Mouse (Mus musculus) neural tube, embryonic 15.5 days (tissue): ENCODE data around the gene B4gat1. TPM values are rescaled to one million over a fixed set of nuclear protein-coding genes. Genes with fewer than 3 reads are reported as not detected.

Experiments
- ATAC-seq: fragments of 200-750 bp; cut with Nextera tagmentation; 2 replicates; pipeline ENCODE4 v1.8.0; 2017; ENCODE audit warnings: mild to moderate bottlenecking, moderate TSS enrichment, moderate library complexity; ENCODE audit not compliant: low FRiP score
- H3K27ac ChIP-seq: fragments of 300-500 bp; sonication (generic); replicated peaks from 2 replicates; pipeline ENCODE4 v1.5.1; 2015; ENCODE audit warnings: mild to moderate bottlenecking, inconsistent platforms
- H3K27me3 ChIP-seq: fragments of 300-500 bp; sonication (generic); replicated peaks from 2 replicates; pipeline ENCODE4 v1.6.1; 2015; ENCODE audit warnings: inconsistent platforms
- H3K36me3 ChIP-seq: fragments of 300-500 bp; sonication (generic); 2 replicates; pipeline ENCODE4 v1.6.1; 2015; ENCODE audit warnings: inconsistent platforms
- H3K4me1 ChIP-seq: fragments of 300-500 bp; sonication (generic); 2 replicates; pipeline ENCODE4 v1.6.1; 2015; ENCODE audit warnings: inconsistent platforms
- H3K4me2 ChIP-seq: fragments of 300-500 bp; sonication (generic); 2 replicates; pipeline ENCODE4 v1.6.1; 2015; ENCODE audit warnings: inconsistent platforms, mild to moderate bottlenecking, moderate library complexity
- H3K4me3 ChIP-seq: fragments of 300-500 bp; sonication (generic); replicated peaks from 2 replicates; pipeline ENCODE4 v1.5.1; 2015; ENCODE audit warnings: mild to moderate bottlenecking, inconsistent platforms
- H3K9ac ChIP-seq: fragments of 300-500 bp; sonication (generic); replicated peaks from 2 replicates; pipeline ENCODE4 v1.6.1; 2015; ENCODE audit warnings: mild to moderate bottlenecking, inconsistent platforms
- H3K9me3 ChIP-seq: fragments of 300-500 bp; sonication (generic); replicated peaks from 2 replicates; pipeline ENCODE4 v1.6.1; 2016; ENCODE audit warnings: inconsistent platforms
- WGBS: fragments of 180-500 bp; shearing (Covaris S2); methylation state at CpG from one replicate; pipeline ENCODE4 v1.1.7; 2015; ENCODE audit warnings: mixed read lengths; 5-methylcytosine and 5-hydroxymethylcytosine counted together
- polyA plus RNA-seq: library from polyadenylated mRNA; unstranded; fragments of >200 nt; fragmentation: Nextera tagmentation; extraction: Ambion mirVana; gene quantifications from 2 replicates; pipeline ENCODE4 v1.2.1, GENCODE M21; 2015

Gene B4gat1
- polyA plus RNA-seq, 1 experiment from 2014 or later, result 113 TPM

DNA sequence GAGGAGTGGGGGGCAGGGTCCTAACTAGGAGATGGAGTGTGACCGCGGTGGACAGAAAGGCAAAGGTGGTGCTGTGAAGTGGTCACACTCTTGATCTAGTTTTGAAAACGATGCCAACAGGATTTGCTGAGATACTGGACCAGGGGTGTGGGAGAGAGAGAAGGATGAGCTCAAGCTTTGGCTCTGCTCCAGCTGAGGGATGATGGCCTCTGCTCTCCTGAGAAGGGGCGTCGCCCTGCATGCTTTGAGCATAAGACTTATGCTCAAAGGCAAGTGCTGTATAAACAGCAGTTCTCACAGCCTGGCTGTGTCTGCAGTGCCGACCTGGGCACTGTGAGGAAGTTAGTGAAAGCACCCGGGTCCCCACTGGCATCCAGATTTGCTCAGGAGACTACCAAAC, 26.5 kb downstream of the B4gat1 start:
- peaks cover 35% of the 10 kb centered on the region for H3K27me3 ChIP-seq
- WGBS, result 68% methylated on average over 7 of the region's 7 CpGs

DNA sequence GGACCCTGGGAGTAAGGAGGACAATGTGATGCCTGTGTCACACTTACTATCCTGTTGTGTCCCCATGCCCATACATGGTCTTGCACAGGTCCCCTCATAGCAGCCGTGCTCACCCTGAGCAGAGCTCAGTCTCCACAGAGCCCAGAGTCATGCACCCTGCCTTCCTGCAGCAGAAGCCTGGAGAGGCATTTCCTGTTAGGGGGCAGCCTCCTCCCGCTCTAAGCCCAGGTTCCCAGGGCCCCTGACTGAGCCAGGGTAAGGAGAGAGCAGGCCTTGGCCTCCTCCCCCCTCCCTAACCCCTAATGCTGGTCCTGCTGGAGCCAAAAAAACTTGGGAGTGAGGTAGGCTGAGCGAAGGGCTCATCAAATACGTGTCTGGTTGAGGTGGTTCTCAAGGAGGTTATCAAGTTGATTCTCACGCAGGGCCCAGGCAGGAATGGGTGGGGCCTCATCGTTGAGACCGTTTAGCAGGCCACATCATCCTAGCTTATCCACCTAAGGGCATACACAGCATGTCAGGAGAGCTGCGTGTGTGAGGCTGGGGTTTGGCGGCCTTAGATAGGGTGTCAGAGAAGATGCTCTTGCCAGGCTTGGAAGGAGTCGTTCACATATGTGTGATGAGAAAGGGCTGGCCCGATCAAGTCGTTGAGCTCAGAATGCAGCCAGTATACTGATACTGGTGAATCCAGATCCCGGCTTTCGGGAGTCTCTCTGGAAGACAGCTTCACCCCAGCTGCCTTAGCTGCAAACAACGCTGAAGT, 28.6 kb downstream of the B4gat1 start:
- H3K36me3 ChIP-seq, result no peaks in the 10 kb centered on the region
- peak overlapping the region; percentile 83 for H3K4me2 ChIP-seq
- H3K9ac ChIP-seq, result peak overlapping the region; percentile 53; the same call in 1 of the 2 replicates
- H3K4me3 ChIP-seq, result peak overlapping the region; percentile 41
- no peak for ATAC-seq
- 15% methylated on average over 15 of the region's 15 CpGs for WGBS
- H3K27me3 ChIP-seq, result peaks cover 41% of the 10 kb centered on the region
- H3K27ac ChIP-seq, result peak overlapping the region; percentile 29; the same call in 1 of the 2 replicates
- peaks cover 35% of the 10 kb centered on the region for H3K4me1 ChIP-seq
- H3K9me3 ChIP-seq, result no peaks in the 10 kb centered on the region

More for the DNA sequence above, 26.5 kb downstream of the B4gat1 start:
- Histone ChIP-seq H3K9ac (no peak overlapping the region), H3K4me1 (peaks cover 25% of the 10 kb centered on the region), H3K4me2 (no peak overlapping the region), H3K27ac (no peak overlapping the region), H3K36me3 (no peaks in the 10 kb centered on the region), H3K4me3 (no peak overlapping the region), H3K9me3 (no peaks in the 10 kb centered on the region)
- no peak for ATAC-seq

DNA sequence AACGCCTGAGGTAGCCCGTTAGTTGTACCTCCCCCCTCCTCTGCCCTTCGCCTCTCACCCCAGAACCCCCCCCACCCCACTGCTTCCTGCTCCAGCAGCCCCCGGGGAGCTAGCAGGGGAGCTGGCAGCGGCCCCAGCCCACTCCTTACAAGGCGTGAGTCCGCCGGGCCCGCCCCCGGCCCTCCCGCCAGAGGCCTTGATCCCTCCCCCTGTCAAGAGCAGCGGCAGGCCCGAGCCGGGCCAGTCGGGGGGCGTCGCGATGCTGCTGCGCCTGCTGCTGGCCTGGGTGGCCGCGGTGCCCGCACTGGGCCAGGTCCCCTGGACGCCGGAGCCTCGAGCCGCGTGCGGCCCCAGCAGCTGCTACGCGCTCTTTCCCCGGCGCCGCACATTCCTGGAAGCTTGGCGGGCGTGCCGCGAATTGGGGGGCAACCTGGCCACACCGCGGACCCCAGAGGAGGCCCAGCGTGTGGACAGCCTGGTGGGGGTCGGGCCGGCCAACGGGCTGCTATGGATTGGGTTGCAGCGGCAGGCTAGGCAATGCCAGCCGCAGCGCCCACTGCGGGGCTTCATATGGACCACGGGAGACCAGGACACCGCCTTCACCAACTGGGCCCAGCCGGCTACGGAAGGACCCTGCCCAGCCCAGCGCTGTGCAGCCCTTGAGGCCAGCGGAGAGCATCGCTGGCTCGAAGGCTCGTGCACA, 29.4 kb downstream of the B4gat1 start, which contains the start of gene Cd248:
Cd248 (plus strand) TSS at position 212 of the 703 bp plus-strand sequence.
- WGBS, result 2% methylated on average over 56 of the region's 56 CpGs
- ATAC-seq, result no peak; the same call in 1 of the 2 replicates
- H3K4me1 ChIP-seq, result peaks cover 43% of the 10 kb centered on the region
- H3K9ac ChIP-seq, result peak within 1 kb of the TSS; percentile 53
- peak within 1 kb of the TSS; percentile 41 for H3K4me3 ChIP-seq
- peaks cover 41% of the 10 kb centered on the region for H3K27me3 ChIP-seq
- peak within 1 kb of the TSS; percentile 83 for H3K4me2 ChIP-seq
- peak within 1 kb of the TSS; percentile 29; the same call in 1 of the 2 replicates for H3K27ac ChIP-seq
- no peaks in the 10 kb centered on the region for H3K9me3 ChIP-seq
- no peaks in the 10 kb centered on the region for H3K36me3 ChIP-seq

DNA sequence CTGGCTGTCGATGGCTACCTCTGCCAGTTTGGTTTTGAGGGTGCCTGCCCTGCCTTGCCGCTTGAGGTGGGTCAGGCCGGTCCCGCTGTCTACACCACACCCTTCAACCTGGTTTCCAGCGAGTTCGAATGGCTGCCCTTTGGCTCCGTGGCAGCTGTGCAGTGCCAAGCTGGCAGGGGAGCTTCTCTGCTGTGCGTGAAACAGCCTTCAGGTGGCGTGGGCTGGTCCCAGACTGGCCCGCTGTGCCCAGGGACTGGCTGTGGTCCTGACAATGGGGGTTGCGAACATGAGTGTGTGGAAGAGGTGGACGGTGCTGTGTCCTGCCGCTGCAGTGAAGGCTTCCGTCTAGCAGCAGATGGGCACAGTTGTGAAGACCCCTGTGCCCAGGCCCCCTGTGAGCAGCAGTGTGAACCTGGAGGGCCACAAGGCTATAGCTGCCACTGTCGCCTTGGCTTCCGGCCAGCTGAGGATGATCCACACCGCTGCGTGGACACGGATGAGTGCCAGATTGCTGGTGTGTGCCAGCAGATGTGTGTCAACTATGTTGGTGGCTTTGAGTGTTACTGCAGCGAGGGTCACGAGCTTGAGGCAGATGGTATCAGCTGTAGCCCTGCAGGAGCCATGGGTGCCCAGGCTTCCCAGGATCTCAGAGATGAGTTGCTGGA, 30.1 kb downstream of the B4gat1 start:
- no peak for ATAC-seq
- Histone ChIP-seq H3K4me1 (peaks cover 45% of the 10 kb centered on the region), H3K4me2 (peak overlapping the region; percentile 83), H3K9me3 (no peaks in the 10 kb centered on the region), H3K27ac (no peak overlapping the region), H3K27me3 (peaks cover 44% of the 10 kb centered on the region), H3K9ac (peak overlapping the region; percentile 53), H3K36me3 (no peaks in the 10 kb centered on the region), H3K4me3 (peak overlapping the region; percentile 41)
- WGBS, result 28% methylated on average over 21 of the region's 21 CpGs

DNA sequence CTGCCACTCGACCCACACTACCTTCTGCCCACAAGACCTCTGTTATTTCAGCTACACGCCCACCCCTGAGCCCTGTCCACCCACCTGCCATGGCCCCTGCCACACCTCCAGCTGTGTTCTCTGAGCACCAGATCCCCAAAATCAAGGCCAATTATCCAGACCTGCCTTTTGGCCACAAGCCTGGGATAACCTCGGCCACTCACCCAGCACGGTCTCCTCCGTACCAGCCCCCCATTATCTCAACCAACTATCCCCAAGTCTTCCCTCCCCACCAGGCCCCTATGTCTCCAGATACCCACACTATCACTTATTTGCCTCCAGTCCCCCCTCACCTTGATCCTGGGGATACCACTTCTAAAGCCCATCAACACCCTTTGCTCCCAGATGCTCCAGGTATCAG, 30.9 kb downstream of the B4gat1 start:
- peak overlapping the region; percentile 41; the same call in 1 of the 2 replicates for H3K4me3 ChIP-seq
- peaks cover 45% of the 10 kb centered on the region for H3K4me1 ChIP-seq
- no peak overlapping the region for H3K9ac ChIP-seq
- no peaks in the 10 kb centered on the region for H3K9me3 ChIP-seq
- H3K27ac ChIP-seq, result no peak overlapping the region
- no peaks in the 10 kb centered on the region for H3K36me3 ChIP-seq
- 81% methylated on average over 5 of the region's 5 CpGs for WGBS
- no peak for ATAC-seq
- H3K4me2 ChIP-seq, result peak overlapping the region; percentile 83
- H3K27me3 ChIP-seq, result peaks cover 52% of the 10 kb centered on the region

DNA sequence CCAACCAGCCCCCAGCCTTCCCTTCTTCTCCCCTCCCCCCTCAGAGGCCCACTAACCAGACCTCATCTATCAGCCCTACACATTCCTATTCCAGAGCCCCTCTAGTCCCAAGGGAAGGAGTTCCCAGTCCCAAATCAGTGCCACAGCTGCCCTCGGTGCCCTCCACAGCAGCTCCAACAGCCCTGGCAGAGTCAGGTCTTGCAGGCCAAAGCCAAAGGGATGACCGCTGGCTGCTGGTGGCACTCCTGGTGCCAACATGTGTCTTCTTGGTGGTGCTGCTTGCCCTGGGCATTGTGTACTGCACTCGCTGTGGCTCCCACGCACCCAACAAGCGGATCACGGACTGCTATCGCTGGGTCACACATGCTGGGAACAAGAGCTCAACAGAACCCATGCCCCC, 31.4 kb downstream of the B4gat1 start:
- WGBS, result 76% methylated on average over 7 of the region's 7 CpGs
- Histone ChIP-seq H3K4me2 (peak overlapping the region; percentile 83), H3K4me3 (no peak overlapping the region), H3K27me3 (peaks cover 57% of the 10 kb centered on the region), H3K27ac (no peak overlapping the region), H3K36me3 (no peaks in the 10 kb centered on the region), H3K4me1 (peaks cover 45% of the 10 kb centered on the region), H3K9me3 (no peaks in the 10 kb centered on the region), H3K9ac (no peak overlapping the region)
- no peak for ATAC-seq

DNA sequence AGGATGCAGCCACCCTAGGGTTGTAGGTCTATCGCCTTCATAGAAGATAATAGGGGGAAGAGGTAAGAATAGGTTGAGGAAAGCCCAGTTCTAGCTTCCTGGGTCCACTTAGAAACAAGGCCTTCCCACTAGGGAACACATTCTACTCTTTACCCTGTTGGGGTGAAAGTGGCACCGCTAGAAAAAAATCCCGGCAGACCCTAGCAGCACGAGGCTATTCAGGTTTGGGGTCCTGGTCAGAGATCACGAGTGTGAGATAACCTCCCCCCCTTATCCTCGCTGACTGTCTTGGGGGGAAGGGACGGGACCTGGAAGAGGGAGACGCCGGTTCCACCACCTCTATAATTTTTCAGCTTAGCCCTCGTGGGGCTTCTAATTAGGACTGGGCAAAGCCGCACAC, 32.5 kb downstream of the B4gat1 start:
- ATAC-seq, result no peak
- peaks cover 54% of the 10 kb centered on the region for H3K27me3 ChIP-seq

DNA sequence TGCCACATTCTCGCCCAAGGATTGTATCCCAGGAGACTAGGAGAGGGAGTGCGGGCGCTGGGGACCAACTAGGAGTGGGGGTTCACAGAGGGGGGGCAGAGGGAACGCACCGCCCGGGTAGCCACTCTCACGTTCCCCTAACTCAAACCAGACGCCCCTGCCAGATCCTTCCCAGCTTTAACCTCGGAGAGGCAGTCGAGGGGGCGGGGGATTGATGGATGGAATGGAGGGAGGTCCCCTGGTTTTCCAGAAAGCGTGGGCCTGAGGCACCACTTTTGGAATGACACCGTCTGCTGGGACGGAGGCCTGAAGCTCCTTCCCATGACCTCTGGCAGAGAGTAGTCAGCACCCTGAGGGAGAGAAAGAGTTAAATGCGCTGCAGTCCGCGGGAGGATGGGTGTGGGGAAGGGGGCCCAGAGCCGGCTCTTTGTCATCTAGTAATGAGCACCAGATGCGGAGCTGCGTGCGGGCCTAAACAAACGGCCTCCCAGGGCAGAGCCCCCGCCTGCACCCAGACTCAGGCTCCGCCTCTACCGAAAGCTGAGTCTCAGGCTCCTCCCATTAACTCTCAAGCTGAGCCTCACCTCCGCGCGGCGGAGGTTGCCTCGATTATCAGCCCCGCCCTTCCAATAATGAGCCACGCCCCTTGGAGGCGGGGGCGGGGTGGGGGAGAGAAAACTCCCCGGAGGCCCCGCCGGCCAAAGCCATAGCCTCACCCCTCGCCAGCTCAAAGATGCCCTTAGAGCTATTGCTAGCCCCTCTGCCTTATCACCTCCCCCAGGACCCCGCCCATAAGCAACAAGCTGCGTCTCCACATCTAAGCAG, 33.1 kb downstream of the B4gat1 start:
- H3K4me2 ChIP-seq, result peak overlapping the region; percentile 83
- H3K4me1 ChIP-seq, result peaks cover 45% of the 10 kb centered on the region
- WGBS, result 1% methylated on average over 40 of the region's 40 CpGs
- peaks cover 47% of the 10 kb centered on the region for H3K27me3 ChIP-seq
- ATAC-seq, result peak; percentile 82
- H3K36me3 ChIP-seq, result no peaks in the 10 kb centered on the region
- H3K27ac ChIP-seq, result peak overlapping the region; percentile 68
- no peaks in the 10 kb centered on the region for H3K9me3 ChIP-seq
- peak overlapping the region; percentile 44 for H3K4me3 ChIP-seq
- H3K9ac ChIP-seq, result peak overlapping the region; percentile 51

More for the DNA sequence above, 32.5 kb downstream of the B4gat1 start:
- Histone ChIP-seq H3K4me2 (peak overlapping the region; percentile 83), H3K36me3 (no peaks in the 10 kb centered on the region), H3K9ac (peak overlapping the region; percentile 51), H3K9me3 (no peaks in the 10 kb centered on the region), H3K4me3 (peak overlapping the region; percentile 44), H3K4me1 (peaks cover 45% of the 10 kb centered on the region), H3K27ac (peak overlapping the region; percentile 68)
- 10% methylated on average over 11 of the region's 11 CpGs for WGBS

DNA sequence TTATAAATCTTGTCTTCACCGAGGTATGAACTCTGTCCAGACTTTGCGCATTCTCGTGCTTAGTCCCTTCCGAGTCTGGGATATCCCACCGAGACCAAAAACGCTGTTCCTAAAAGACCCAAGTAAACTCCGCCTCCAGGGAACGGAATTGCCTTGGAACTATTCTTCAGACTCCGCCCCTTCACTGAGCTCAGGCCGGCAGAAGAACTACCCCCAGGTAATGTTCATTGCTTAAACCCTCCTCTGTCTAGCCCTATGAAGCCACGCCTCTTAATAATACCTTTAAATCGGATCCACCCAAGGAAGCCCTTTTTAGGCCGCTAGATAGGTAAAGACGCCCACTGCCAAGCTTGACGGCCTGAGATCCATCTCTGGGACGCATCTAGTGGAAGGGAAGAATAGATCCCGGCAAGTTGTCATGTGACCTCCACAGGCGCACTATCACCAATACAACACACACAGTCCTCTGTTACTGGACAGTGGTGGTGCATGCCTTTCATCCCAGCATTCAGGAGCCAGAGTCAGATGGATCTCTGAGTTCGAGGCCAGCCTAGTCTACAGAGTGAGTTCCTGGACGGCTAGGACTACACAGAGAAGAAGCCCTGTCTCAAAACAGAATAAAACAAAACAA, 33.9 kb downstream of the B4gat1 start:
- Histone ChIP-seq H3K27me3 (peaks cover 39% of the 10 kb centered on the region), H3K36me3 (no peaks in the 10 kb centered on the region), H3K9me3 (no peaks in the 10 kb centered on the region), H3K4me2 (peak overlapping the region; percentile 83), H3K4me3 (peak overlapping the region; percentile 44), H3K27ac (peak overlapping the region; percentile 68), H3K9ac (no peak overlapping the region), H3K4me1 (peaks cover 40% of the 10 kb centered on the region)
- WGBS, result 4% methylated on average over 20 of the region's 20 CpGs
- no peak for ATAC-seq

DNA sequence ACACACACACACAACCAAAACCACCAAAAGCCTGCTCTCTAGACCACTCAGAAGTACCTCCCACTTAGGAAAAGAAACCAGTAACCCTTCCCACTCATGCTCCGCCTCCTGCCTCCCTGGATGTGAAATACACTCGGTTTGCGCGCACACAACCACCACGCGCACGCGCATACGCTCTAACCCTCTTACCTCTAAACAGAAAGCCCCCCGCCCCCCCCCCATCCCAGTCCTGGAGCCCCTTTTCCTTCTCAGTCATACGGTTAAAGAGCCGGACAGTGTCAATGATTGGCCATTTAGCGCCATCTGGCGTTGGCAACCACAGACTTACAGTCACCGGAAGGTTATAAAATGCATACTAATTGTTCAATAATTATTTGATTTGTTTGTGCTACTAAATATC, 34.4 kb downstream of the B4gat1 start:
- Histone ChIP-seq H3K9me3 (no peaks in the 10 kb centered on the region), H3K4me3 (peak overlapping the region; percentile 44), H3K4me2 (peak overlapping the region; percentile 83), H3K27ac (no peak overlapping the region), H3K27me3 (peaks cover 38% of the 10 kb centered on the region), H3K4me1 (peaks cover 34% of the 10 kb centered on the region), H3K36me3 (no peaks in the 10 kb centered on the region), H3K9ac (no peak overlapping the region)
- no peak for ATAC-seq
- WGBS, result 1% methylated on average over 15 of the region's 15 CpGs
